Mouse (Mus musculus) limb, embryonic 11.5 days (tissue): Measurements from ENCODE around the gene Zfp9. TPM values are rescaled to one million over a fixed set of nuclear protein-coding genes. Genes with fewer than 3 reads are reported as not detected.

Experiments used
- ATAC-seq: fragments of 200-750 bp; cut with Nextera tagmentation; 2 replicates; pipeline ENCODE4 v1.8.0; 2017; ENCODE audit warnings: low read depth; ENCODE audit not compliant: insufficient number of reproducible peaks, low FRiP score, low TSS enrichment
- DNase-seq: peaks from one replicate; pipeline ENCODE4 v3.0.0-alpha.2; 2015; ENCODE audit warnings: low spot score
- H3K27ac ChIP-seq: fragments of 300-500 bp; sonication (generic); replicated peaks from 2 replicates; pipeline ENCODE4 v1.5.1; 2014; ENCODE audit warnings: low read depth, mild to moderate bottlenecking, low read length
- H3K27me3 ChIP-seq: fragments of 300-500 bp; sonication (generic); 2 replicates; pipeline ENCODE4 v1.6.1; 2014; ENCODE audit warnings: mild to moderate bottlenecking, low read length, mixed read lengths; ENCODE audit not compliant: control insufficient read depth, insufficient read depth
- H3K36me3 ChIP-seq: fragments of 300-500 bp; sonication (generic); 2 replicates; pipeline ENCODE4 v1.6.1; 2014; ENCODE audit warnings: mild to moderate bottlenecking, low read length, moderate library complexity, mixed read lengths; ENCODE audit not compliant: control insufficient read depth, insufficient read depth
- H3K4me1 ChIP-seq: fragments of 300-500 bp; sonication (generic); 2 replicates; pipeline ENCODE4 v1.6.1; 2014; ENCODE audit warnings: low read length, mixed read lengths; ENCODE audit not compliant: control insufficient read depth, insufficient read depth
- H3K4me2 ChIP-seq: fragments of 300-500 bp; sonication (generic); 2 replicates; pipeline ENCODE4 v1.6.1; 2014; ENCODE audit warnings: low read depth, mild to moderate bottlenecking, moderate library complexity; ENCODE audit not compliant: severe bottlenecking
- H3K4me3 ChIP-seq: fragments of 300-500 bp; sonication (generic); 2 replicates; pipeline ENCODE4 v1.5.1; 2014; ENCODE audit warnings: low read depth, low read length
- H3K9ac ChIP-seq: fragments of 300-500 bp; sonication (generic); 2 replicates; pipeline ENCODE4 v1.6.1; 2014; ENCODE audit warnings: mild to moderate bottlenecking, low read length
- H3K9me3 ChIP-seq: fragments of 300-500 bp; sonication (generic); 2 replicates; pipeline ENCODE4 v1.6.1; 2016; ENCODE audit warnings: low read length; ENCODE audit not compliant: control insufficient read depth
- WGBS: fragments of 180-500 bp; shearing (Covaris S2); extraction: QIAGEN DNeasy Blood & Tissue Kit; methylation state at CpG from one replicate; pipeline ENCODE4 v1.1.7; 2014; 5-methylcytosine and 5-hydroxymethylcytosine counted together
- polyA plus RNA-seq: library from polyadenylated mRNA; unstranded; fragments of >200 nt; fragmentation: Nextera tagmentation; extraction: Ambion mirVana; gene quantifications from 2 replicates; pipeline ENCODE4 v1.2.1, GENCODE M21; 2014

Gene Zfp9
- 11.6 and 15.6 TPM in 2 replicates for polyA plus RNA-seq

GRCm38 (mm10) chr6:118478957-118479708 is at the start of gene Zfp9:
Zfp9 (minus strand) TSS chr6:118479320.
- 0 out of 2 replicates have a peak within 1 kb of the TSS, but pooled peaks have one; percentile 10 for H3K27ac ChIP-seq
- DNase-seq (peak; percentile 82), ATAC-seq (peak; percentile 83)
- H3K9ac ChIP-seq: peak within 1 kb of the TSS; percentile 64
- H3K4me3 ChIP-seq: peak within 1 kb of the TSS; percentile 52
- H3K27me3 ChIP-seq: no peaks in the 10 kb centered on the region
- no peaks in the 10 kb centered on the region; the same call in 1 of the 2 replicates for H3K36me3 ChIP-seq
- WGBS: under 1% methylated on average over 36 of the region's 57 CpGs
- no peaks in the 10 kb centered on the region for H3K4me1 ChIP-seq
- no peaks in the 10 kb centered on the region for H3K9me3 ChIP-seq
- peak within 1 kb of the TSS; percentile 54 for H3K4me2 ChIP-seq

GRCm38 (mm10) chr6:118520668-118521067 is 41.5 kb upstream of the Zfp9 start:
- no peak overlapping the region for H3K27ac ChIP-seq
- no peak overlapping the region for H3K4me2 ChIP-seq
- 90% methylated on average over 7 of the region's 7 CpGs for WGBS
- peaks cover 11% of the 10 kb centered on the region; the same call in 1 of the 2 replicates for H3K36me3 ChIP-seq
- DNase-seq (no peak), ATAC-seq (no peak)
- H3K9me3 ChIP-seq: no peaks in the 10 kb centered on the region
- H3K27me3 ChIP-seq: no peaks in the 10 kb centered on the region
- H3K4me3 ChIP-seq: no peak overlapping the region
- H3K4me1 ChIP-seq: no peaks in the 10 kb centered on the region
- H3K9ac ChIP-seq: no peak overlapping the region

- WGBS: 94% methylated on average over 12 of the region's 12 CpGs
- no peak for DNase-seq
These were observed 34.4 kb upstream of the Zfp9 start for GRCm38 (mm10) chr6:118513335-118514012.

GRCm38 (mm10) chr6:118499010-118499409 is 19.9 kb upstream of the Zfp9 start:
- 89% methylated on average over 7 of the region's 7 CpGs for whole genome bisulfite sequencing
- no peak for ATAC-seq

More at GRCm38 (mm10) chr6:118513335-118514012, 34.4 kb upstream of the Zfp9 start:
- Histone ChIP-seq H3K4me3 (no peak overlapping the region), H3K9ac (no peak overlapping the region), H3K27ac (no peak overlapping the region), H3K27me3 (no peaks in the 10 kb centered on the region), H3K9me3 (no peaks in the 10 kb centered on the region), H3K36me3 (peaks cover 6% of the 10 kb centered on the region; the same call in 1 of the 2 replicates), H3K4me1 (no peaks in the 10 kb centered on the region), H3K4me2 (no peak overlapping the region)
- ATAC-seq: no peak

GRCm38 (mm10) chr6:118482125-118482524 is 3.0 kb upstream of the Zfp9 start:
- no peak overlapping the region for H3K4me3 ChIP-seq
- no peaks in the 10 kb centered on the region for H3K4me1 ChIP-seq
- ATAC-seq (no peak), DNase-seq (no peak)
- H3K27me3 ChIP-seq: no peaks in the 10 kb centered on the region
- 75% methylated on average over 1 of the region's 1 CpGs for WGBS
- no peaks in the 10 kb centered on the region for H3K9me3 ChIP-seq
- H3K27ac ChIP-seq: no peak overlapping the region
- H3K9ac ChIP-seq: no peak overlapping the region
- H3K4me2 ChIP-seq: no peak overlapping the region
- H3K36me3 ChIP-seq: no peaks in the 10 kb centered on the region

More at GRCm38 (mm10) chr6:118499010-118499409, 19.9 kb upstream of the Zfp9 start:
- no peak overlapping the region for H3K9ac ChIP-seq
- no peaks in the 10 kb centered on the region for H3K9me3 ChIP-seq
- no peak for DNase-seq
- no peaks in the 10 kb centered on the region for H3K27me3 ChIP-seq
- H3K36me3 ChIP-seq: no peaks in the 10 kb centered on the region
- no peaks in the 10 kb centered on the region for H3K4me1 ChIP-seq
- H3K4me3 ChIP-seq: no peak overlapping the region
- no peak overlapping the region for H3K27ac ChIP-seq
- H3K4me2 ChIP-seq: no peak overlapping the region

GRCm38 (mm10) chr6:118477875-118478785 is 990 bp downstream of the Zfp9 start:
- H3K27me3 ChIP-seq: no peaks in the 10 kb centered on the region
- no peak overlapping the region for H3K27ac ChIP-seq
- H3K9ac ChIP-seq: peak overlapping the region; percentile 64; the same call in 1 of the 2 replicates
- peak overlapping the region; percentile 52 for H3K4me3 ChIP-seq
- no peaks in the 10 kb centered on the region for H3K9me3 ChIP-seq
- DNase-seq (peak; percentile 39), ATAC-seq (no peak)
- WGBS: 37% methylated on average over 10 of the region's 10 CpGs
- peak overlapping the region; percentile 54 for H3K4me2 ChIP-seq
- no peaks in the 10 kb centered on the region for H3K4me1 ChIP-seq
- H3K36me3 ChIP-seq: no peaks in the 10 kb centered on the region; the same call in 1 of the 2 replicates

GRCm38 (mm10) chr6:118462069-118462705 is 16.9 kb downstream of the Zfp9 start:
- WGBS: 87% methylated on average over 15 of the region's 15 CpGs
- peaks cover 4% of the 10 kb centered on the region; the same call in 1 of the 2 replicates for H3K36me3 ChIP-seq
- no peak overlapping the region for H3K4me3 ChIP-seq
- ATAC-seq (no peak), DNase-seq (no peak)
- no peak overlapping the region for H3K27ac ChIP-seq
- no peak overlapping the region for H3K9ac ChIP-seq
- H3K4me1 ChIP-seq: no peaks in the 10 kb centered on the region
- H3K9me3 ChIP-seq: no peaks in the 10 kb centered on the region
- no peaks in the 10 kb centered on the region for H3K27me3 ChIP-seq
- H3K4me2 ChIP-seq: no peak overlapping the region
